Mouse (Mus musculus) hindbrain, postnatal 0 days (tissue): ENCODE results near the gene Atp2b2. TPM values are rescaled to one million over a fixed set of nuclear protein-coding genes. Genes with fewer than 3 reads are reported as not detected.
"Not testable (repeated sequence)": the region's sequence is repeated elsewhere in the genome, so short reads cannot be mapped to it uniquely, and the experiment has no call there.

Experiments
- ATAC-seq: fragments of 200-750 bp; cut with Nextera tagmentation; 2 replicates; pipeline ENCODE4 v1.8.0; 2017; ENCODE audit warnings: mild to moderate bottlenecking, moderate TSS enrichment, moderate library complexity
- DNase-seq: peaks from one replicate; pipeline ENCODE4 v3.0.0-alpha.2; 2015; ENCODE audit warnings: low spot score
- H3K27ac ChIP-seq: fragments of 300-500 bp; sonication (generic); 2 replicates; pipeline ENCODE4 v1.5.1; 2014; ENCODE audit warnings: mild to moderate bottlenecking
- H3K27me3 ChIP-seq: fragments of 300-500 bp; sonication (generic); 2 replicates; pipeline ENCODE4 v1.6.1; 2014; ENCODE audit warnings: low read length, mixed read lengths; ENCODE audit not compliant: insufficient read depth
- H3K36me3 ChIP-seq: fragments of 300-500 bp; sonication (generic); 2 replicates; pipeline ENCODE4 v1.6.1; 2014; ENCODE audit warnings: low read length, mixed read lengths; ENCODE audit not compliant: insufficient read depth
- H3K4me1 ChIP-seq: fragments of 300-500 bp; sonication (generic); 2 replicates; pipeline ENCODE4 v1.6.1; 2014; ENCODE audit warnings: antibody characterized with exemption, low read length, mixed read lengths; ENCODE audit not compliant: insufficient read depth
- H3K4me2 ChIP-seq: fragments of 300-500 bp; sonication (generic); 2 replicates; pipeline ENCODE4 v1.6.1; 2014; ENCODE audit warnings: low read depth, mild to moderate bottlenecking, low read length, moderate library complexity, mixed read lengths
- H3K4me3 ChIP-seq: fragments of 300-500 bp; sonication (generic); 2 replicates; pipeline ENCODE4 v1.5.1; 2014; ENCODE audit warnings: low read length
- H3K9ac ChIP-seq: fragments of 300-500 bp; sonication (generic); replicated peaks from 2 replicates; pipeline ENCODE4 v1.6.1; 2014; ENCODE audit warnings: mild to moderate bottlenecking, low read length, moderate library complexity, mixed read lengths
- H3K9me3 ChIP-seq: fragments of 300-500 bp; sonication (generic); 2 replicates; pipeline ENCODE4 v1.6.1; 2016; ENCODE audit warnings: low read length, mixed read lengths
- CTCF ChIP-seq: IDR thresholded peaks from 2 replicates; pipeline ENCODE4 v1.5.1; 2016; ENCODE audit warnings: antibody characterized with exemption, control low read depth, low read depth
- WGBS: fragments of 180-500 bp; shearing (Covaris S2); extraction: QIAGEN DNeasy Blood & Tissue Kit; methylation state at CpG from one replicate; pipeline ENCODE4 v1.1.7; 2014; 5-methylcytosine and 5-hydroxymethylcytosine counted together
- polyA plus RNA-seq: library from polyadenylated mRNA; unstranded; fragments of >200 nt; fragmentation: Nextera tagmentation; extraction: Ambion mirVana; gene quantifications from 2 replicates; pipeline ENCODE4 v1.2.1, GENCODE M21; 2015
- total RNA-seq: library from RNA; depleted of rRNA; stranded (reverse); fragments of >200 nt; gene quantifications from 2 replicates; pipeline ENCODE4 v1.2.3, GENCODE M21; 2014

Atp2b2 gene
- total and polyA plus RNA-seq, 2 experiments from 2014 or later: 58.8 to 127 TPM

- DNase-seq: no peak
- Histone ChIP-seq H3K27ac (no peak overlapping the region), H3K4me3 (no peak overlapping the region), H3K9me3 (no peaks in the 10 kb centered on the region), H3K9ac (no peak overlapping the region), H3K4me1 (no peaks in the 10 kb centered on the region), H3K36me3 (peaks cover 74% of the 10 kb centered on the region), H3K4me2 (no peak overlapping the region), H3K27me3 (no peaks in the 10 kb centered on the region)
- WGBS: 91% methylated on average over 3 of the region's 3 CpGs
- ATAC-seq: no peak
- no peak for TF ChIP-seq CTCF
These were observed 311.1 kb downstream of the Atp2b2 start for GRCm38 (mm10) chr6:113731296-113731695.

GRCm38 (mm10) chr6:113728181-113728580 lies 314.2 kb downstream of the Atp2b2 start:
- ATAC-seq (no peak), DNase-seq (no peak)
- no peaks in the 10 kb centered on the region for H3K27me3 ChIP-seq
- H3K27ac ChIP-seq: no peak overlapping the region
- no peaks in the 10 kb centered on the region for H3K4me1 ChIP-seq
- H3K9ac ChIP-seq: no peak overlapping the region
- no peak overlapping the region for H3K4me2 ChIP-seq
- peaks cover 59% of the 10 kb centered on the region for H3K36me3 ChIP-seq
- 90% methylated on average over 7 of the region's 7 CpGs for WGBS
- no peaks in the 10 kb centered on the region for H3K9me3 ChIP-seq
- H3K4me3 ChIP-seq: no peak overlapping the region
- no peak for TF ChIP-seq CTCF

GRCm38 (mm10) chr6:113721061-113721460 lies 321.4 kb downstream of the Atp2b2 start:
- Histone ChIP-seq H3K4me3 (no peak overlapping the region), H3K27ac (no peak overlapping the region), H3K9ac (no peak overlapping the region), H3K9me3 (no peaks in the 10 kb centered on the region), H3K4me1 (no peaks in the 10 kb centered on the region), H3K4me2 (no peak overlapping the region), H3K27me3 (no peaks in the 10 kb centered on the region), H3K36me3 (peaks cover 46% of the 10 kb centered on the region)
- no peak for TF ChIP-seq CTCF
- ATAC-seq (no peak), DNase-seq (no peak)
- 95% methylated on average over 4 of the region's 4 CpGs for WGBS

- Histone ChIP-seq H3K9me3 (no peaks in the 10 kb centered on the region), H3K27ac (no peak within 1 kb of the TSS), H3K9ac (no peak within 1 kb of the TSS), H3K36me3 (peaks cover 51% of the 10 kb centered on the region), H3K27me3 (no peaks in the 10 kb centered on the region), H3K4me2 (no peak within 1 kb of the TSS), H3K4me3 (no peak within 1 kb of the TSS), H3K4me1 (no peaks in the 10 kb centered on the region)
- no peak for TF ChIP-seq CTCF
- DNase-seq (no peak), ATAC-seq (no peak)
- WGBS: 87% methylated on average over 3 of the region's 3 CpGs
These were observed 322.5 kb downstream of the Atp2b2 start, which contains the start of gene Ghrl for GRCm38 (mm10) chr6:113719878-113720277. TSS of gene Ghrl (minus strand) at chr6:113719880.

GRCm38 (mm10) chr6:113717541-113717940 lies 324.9 kb downstream of the Atp2b2 start:
- Histone ChIP-seq H3K9me3 (no peaks in the 10 kb centered on the region), H3K36me3 (peaks cover 60% of the 10 kb centered on the region), H3K27me3 (no peaks in the 10 kb centered on the region), H3K4me1 (no peaks in the 10 kb centered on the region), H3K27ac (no peak overlapping the region), H3K9ac (no peak overlapping the region), H3K4me2 (no peak overlapping the region), H3K4me3 (no peak overlapping the region)
- WGBS: 92% methylated on average over 3 of the region's 3 CpGs
- DNase-seq (no peak), ATAC-seq (no peak)
- TF ChIP-seq CTCF: no peak

GRCm38 (mm10) chr6:113714797-113715196 lies 327.6 kb downstream of the Atp2b2 start:
- no peak overlapping the region for H3K9ac ChIP-seq
- ATAC-seq (no peak), DNase-seq (no peak)
- H3K36me3 ChIP-seq: peaks cover 64% of the 10 kb centered on the region
- no peak overlapping the region for H3K4me2 ChIP-seq
- no peaks in the 10 kb centered on the region for H3K27me3 ChIP-seq
- 85% methylated on average over 1 of the region's 1 CpGs for WGBS
- H3K4me1 ChIP-seq: no peaks in the 10 kb centered on the region
- no peak for TF ChIP-seq CTCF
- H3K9me3 ChIP-seq: no peaks in the 10 kb centered on the region
- H3K4me3 ChIP-seq: no peak overlapping the region
- no peak overlapping the region for H3K27ac ChIP-seq

GRCm38 (mm10) chr6:113714276-113714675 lies 328.1 kb downstream of the Atp2b2 start:
- no peak overlapping the region for H3K27ac ChIP-seq
- no peaks in the 10 kb centered on the region for H3K9me3 ChIP-seq
- ATAC-seq (no peak), DNase-seq (no peak)
- peaks cover 67% of the 10 kb centered on the region for H3K36me3 ChIP-seq
- no peaks in the 10 kb centered on the region for H3K27me3 ChIP-seq
- no peak overlapping the region for H3K4me3 ChIP-seq
- H3K4me2 ChIP-seq: no peak overlapping the region
- TF ChIP-seq CTCF: no peak
- no peak overlapping the region for H3K9ac ChIP-seq
- no peaks in the 10 kb centered on the region for H3K4me1 ChIP-seq
- WGBS: 94% methylated on average over 2 of the region's 2 CpGs

GRCm38 (mm10) chr6:113713389-113713788 lies 329.0 kb downstream of the Atp2b2 start:
- H3K4me3 ChIP-seq, ATAC-seq, H3K9ac ChIP-seq, H3K27me3 ChIP-seq, H3K4me1 ChIP-seq, DNase-seq, H3K27ac ChIP-seq, H3K4me2 ChIP-seq, H3K9me3 ChIP-seq: not testable (repeated sequence)
- peaks cover 68% of the 10 kb centered on the region for H3K36me3 ChIP-seq
- 96% methylated on average over 5 of the region's 5 CpGs for WGBS
